Mouse (Mus musculus) adrenal gland, adult 8-10 months (tissue): ENCODE data around the gene Wwc1. TPM values are rescaled to one million over a fixed set of nuclear protein-coding genes. Genes with fewer than 3 reads are reported as not detected.

Experiments used
- DNase-seq: peaks from one replicate; pipeline ENCODE4 v3.0.0; 2022
- total RNA-seq, 4 experiments: library from RNA; stranded (reverse); gene quantifications; 2 replicates each; pipeline ENCODE4 v1.2.4; 2022

Wwc1 gene
- total RNA-seq, 4 experiments from 2014 or later, result 98.7 to 129 (median 104) TPM

GRCm38 (mm10) chr11:35932121-35932885, 48.0 kb downstream of the Wwc1 start:
- DNase-seq, result no peak

GRCm38 (mm10) chr11:35930511-35931060, 49.7 kb downstream of the Wwc1 start:
- no peak for DNase-seq

GRCm38 (mm10) chr11:35928453-35928852, 51.9 kb downstream of the Wwc1 start:
- no peak for DNase-seq

- no peak for DNase-seq
These were observed 53.0 kb downstream of the Wwc1 start for GRCm38 (mm10) chr11:35927309-35927708.

GRCm38 (mm10) chr11:35925592-35925991, 54.7 kb downstream of the Wwc1 start:
- no peak for DNase-seq

GRCm38 (mm10) chr11:35922205-35922873, 58.0 kb downstream of the Wwc1 start:
- DNase-seq, result no peak

GRCm38 (mm10) chr11:35920776-35921175, 59.6 kb downstream of the Wwc1 start:
- DNase-seq, result no peak

GRCm38 (mm10) chr11:35919856-35920503, 60.3 kb downstream of the Wwc1 start:
- no peak for DNase-seq

- no peak for DNase-seq
These were observed 60.9 kb downstream of the Wwc1 start for GRCm38 (mm10) chr11:35919383-35919782.

GRCm38 (mm10) chr11:35916466-35917185, 63.7 kb downstream of the Wwc1 start:
- no peak for DNase-seq

GRCm38 (mm10) chr11:35915546-35915945, 64.8 kb downstream of the Wwc1 start:
- no peak for DNase-seq

GRCm38 (mm10) chr11:35913418-35914044, 66.8 kb downstream of the Wwc1 start:
- no peak for DNase-seq

- peak; percentile 74 for DNase-seq
These were observed 75.3 kb downstream of the Wwc1 start for GRCm38 (mm10) chr11:35904955-35905550.

GRCm38 (mm10) chr11:35903079-35903478, 77.2 kb downstream of the Wwc1 start:
- DNase-seq, result no peak

- no peak for DNase-seq
These were observed 80.4 kb downstream of the Wwc1 start for GRCm38 (mm10) chr11:35899946-35900345.

GRCm38 (mm10) chr11:35893454-35893853, 86.9 kb downstream of the Wwc1 start:
- no peak for DNase-seq

GRCm38 (mm10) chr11:35893018-35893421, 87.3 kb downstream of the Wwc1 start:
- DNase-seq, result no peak

- no peak for DNase-seq
These were observed 88.0 kb downstream of the Wwc1 start for GRCm38 (mm10) chr11:35892293-35892692.

GRCm38 (mm10) chr11:35888790-35889189, 91.5 kb downstream of the Wwc1 start:
- no peak for DNase-seq

- DNase-seq, result no peak
These were observed 97.5 kb downstream of the Wwc1 start for GRCm38 (mm10) chr11:35882777-35883176.

GRCm38 (mm10) chr11:35878559-35878897, 101.8 kb downstream of the Wwc1 start:
- DNase-seq, result no peak
